Mouse (Mus musculus): ENCODE results near the gene Sdcbp2. TPM values are rescaled to one million over a fixed set of nuclear protein-coding genes. Genes with fewer than 3 reads are reported as not detected.

The Sdcbp2 gene
- polyA plus RNA-seq, 1 experiment = 1.7 TPM

- Histone ChIP-seq H3K27ac (replicated peaks; ENCODE audit: low read depth, low read length) (no peak overlapping the region), H3K4me1 (ENCODE audit: control insufficient read depth, insufficient read depth, insufficient read length, low read length) (peaks cover 17% of the 10 kb centered on the region), H3K4me3 (ENCODE audit: insufficient read depth, low read depth, low read length) (no peak overlapping the region)
These were observed 25.9 kb upstream of the Sdcbp2 start for GRCm38 (mm10) chr2:151546571-151546970.

DNA sequence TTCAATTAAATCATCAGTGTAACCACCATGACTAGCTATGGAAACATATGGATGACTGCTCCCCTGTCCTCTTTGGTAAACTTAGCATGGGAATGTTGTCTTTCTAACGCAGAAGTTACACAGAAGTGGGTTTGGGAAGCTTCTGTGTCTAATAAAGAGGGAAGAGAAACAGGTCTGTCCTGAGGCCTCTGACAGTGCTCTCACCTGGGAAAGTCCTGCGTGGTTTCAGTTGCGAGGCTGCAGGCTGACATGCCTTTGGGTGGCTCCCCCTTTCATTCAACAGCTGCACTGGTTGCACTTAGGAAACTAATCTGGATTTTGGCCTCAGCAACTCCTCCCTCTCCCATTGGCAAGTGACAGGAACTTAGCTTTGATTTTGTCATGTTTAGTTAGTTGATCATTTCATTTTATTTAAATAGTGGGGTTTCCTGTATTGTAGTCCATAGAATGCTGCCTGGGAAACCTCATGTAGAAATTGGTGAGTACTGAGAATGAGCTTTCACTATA lies 22.8 kb upstream of the Sdcbp2 start:
- Histone ChIP-seq H3K4me1 (ENCODE audit: control insufficient read depth, insufficient read depth, insufficient read length, low read length) (peaks cover 14% of the 10 kb centered on the region), H3K27ac (replicated peaks; ENCODE audit: low read depth, low read length) (no peak overlapping the region)

DNA sequence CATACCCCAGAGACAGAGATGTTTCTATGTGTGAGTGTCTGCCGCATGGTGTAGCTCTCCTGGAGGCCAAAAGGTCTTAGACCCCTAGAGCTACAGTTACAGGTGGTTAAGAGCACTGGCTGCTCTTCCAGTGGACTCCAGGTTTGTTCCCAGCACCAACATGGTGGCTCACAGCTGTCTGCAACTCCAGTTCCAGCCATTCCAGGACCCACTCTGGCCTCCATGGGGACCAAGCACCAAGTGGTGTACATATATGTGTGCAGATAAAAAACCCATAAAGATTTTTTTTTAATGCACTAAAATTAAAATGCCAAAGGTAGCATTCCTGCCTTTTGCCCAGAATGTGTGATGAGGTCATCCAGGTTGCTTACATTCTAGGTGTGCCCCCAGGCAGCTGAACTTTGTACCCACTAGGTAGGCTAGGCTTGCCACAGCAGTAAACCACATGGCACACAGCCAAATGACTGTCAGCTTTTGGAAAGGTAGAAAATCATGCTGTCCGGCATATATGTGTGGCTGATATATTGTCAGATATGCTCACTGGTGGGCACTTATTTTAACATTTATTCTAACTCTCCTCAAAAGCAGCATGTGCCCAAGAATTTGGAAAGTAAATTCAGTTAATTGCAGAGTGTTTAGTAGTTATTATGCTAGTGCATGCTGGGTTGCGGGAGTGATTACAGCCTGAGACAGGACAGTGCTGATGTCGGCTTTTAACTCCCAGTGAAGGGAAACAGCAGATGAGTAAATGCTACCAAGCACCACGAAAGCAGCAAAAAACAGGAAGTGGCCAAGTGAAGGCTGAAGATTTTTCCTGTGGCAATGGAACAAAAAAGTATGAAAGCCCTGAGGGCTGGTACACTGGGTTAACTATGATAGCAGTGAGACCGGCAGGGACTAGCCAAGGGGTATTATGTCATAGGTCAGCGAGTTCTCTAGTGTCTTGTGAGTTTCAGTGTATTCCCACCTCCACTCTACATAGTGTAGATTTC lies 9.2 kb upstream of the Sdcbp2 start:
- peaks cover 10% of the 10 kb centered on the region; the same call in 1 of the 2 replicates for H3K4me1 ChIP-seq (ENCODE audit: control insufficient read depth, insufficient read depth, insufficient read length, low read length)
- H3K4me3 ChIP-seq (ENCODE audit: insufficient read depth, low read depth, low read length) = no peak overlapping the region
- peak overlapping the region; percentile 34; the same call in 1 of the 2 replicates for H3K27ac ChIP-seq (replicated peaks; ENCODE audit: low read depth, low read length)

More for the DNA sequence above, 22.8 kb upstream of the Sdcbp2 start:
- H3K4me3 ChIP-seq (ENCODE audit: insufficient read depth, low read depth, low read length) = no peak overlapping the region

- H3K4me3 ChIP-seq (ENCODE audit: insufficient read depth, low read depth, low read length) = no peak overlapping the region
- peaks cover 10% of the 10 kb centered on the region; the same call in 1 of the 2 replicates for H3K4me1 ChIP-seq (ENCODE audit: control insufficient read depth, insufficient read depth, insufficient read length, low read length)
- H3K27ac ChIP-seq (replicated peaks; ENCODE audit: low read depth, low read length) = no peak overlapping the region
These were observed 8.4 kb upstream of the Sdcbp2 start for GRCm38 (mm10) chr2:151564006-151564405.

DNA sequence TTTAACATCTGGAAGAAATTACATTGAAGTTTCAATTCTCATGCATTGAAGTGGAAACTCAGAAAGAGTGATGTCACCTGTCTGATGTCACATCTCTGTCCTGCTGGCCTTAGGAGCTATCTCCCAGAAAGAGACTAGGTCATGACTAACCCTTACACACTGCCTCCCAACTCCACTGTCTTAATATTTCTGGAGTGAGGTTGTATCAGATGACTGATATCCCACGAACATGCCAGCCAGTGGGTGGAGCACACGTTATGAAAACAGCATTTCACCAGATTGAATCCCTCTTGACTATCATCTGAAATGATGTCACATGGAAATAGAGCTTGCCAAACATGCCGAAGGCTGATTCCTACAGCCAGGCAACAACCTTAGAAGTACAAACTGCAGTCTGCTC lies 7.4 kb upstream of the Sdcbp2 start:
- H3K4me1 ChIP-seq (ENCODE audit: control insufficient read depth, insufficient read depth, insufficient read length, low read length) = peaks cover 10% of the 10 kb centered on the region; the same call in 1 of the 2 replicates
- no peak overlapping the region for H3K4me3 ChIP-seq (ENCODE audit: insufficient read depth, low read depth, low read length)
- 0 out of 2 replicates have a peak overlapping the region, but pooled peaks have one; percentile 14 for H3K27ac ChIP-seq (replicated peaks; ENCODE audit: low read depth, low read length)

- H3K4me1 ChIP-seq (ENCODE audit: control insufficient read depth, insufficient read depth, insufficient read length, low read length) = peaks cover 10% of the 10 kb centered on the region; the same call in 1 of the 2 replicates
- H3K27ac ChIP-seq (replicated peaks; ENCODE audit: low read depth, low read length) = no peak overlapping the region
- H3K4me3 ChIP-seq (ENCODE audit: insufficient read depth, low read depth, low read length) = no peak overlapping the region
These were observed 5.6 kb upstream of the Sdcbp2 start for GRCm38 (mm10) chr2:151566856-151567255.

- Histone ChIP-seq H3K27ac (replicated peaks; ENCODE audit: low read depth, low read length) (no peak overlapping the region), H3K4me3 (ENCODE audit: insufficient read depth, low read depth, low read length) (no peak overlapping the region), H3K4me1 (ENCODE audit: control insufficient read depth, insufficient read depth, insufficient read length, low read length) (0 out of 2 replicates have a peak, but pooled peaks cover 3% of the 10 kb centered on the region)
These were observed 3.0 kb upstream of the Sdcbp2 start for GRCm38 (mm10) chr2:151569452-151569851.

DNA sequence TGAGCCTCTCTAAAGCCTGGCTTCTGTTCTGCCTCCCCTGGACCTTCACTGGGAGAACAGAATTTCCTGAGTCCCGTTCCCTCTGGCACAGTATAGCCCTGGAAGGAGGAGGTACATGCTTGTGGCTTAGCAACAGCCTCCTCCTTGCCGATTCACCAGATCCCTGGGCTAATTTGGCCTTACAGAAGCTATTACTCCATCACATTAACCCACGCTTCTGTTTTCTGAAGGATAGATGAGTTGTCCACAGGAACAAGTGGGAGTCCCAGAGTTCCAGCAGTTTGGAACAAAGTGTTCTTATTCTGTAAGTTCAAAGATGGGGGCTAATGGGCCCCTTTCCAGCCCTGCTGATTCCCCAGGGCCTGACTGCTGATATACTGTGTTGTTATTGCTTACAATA lies 1.2 kb downstream of the Sdcbp2 start:
- H3K4me1 ChIP-seq (ENCODE audit: control insufficient read depth, insufficient read depth, insufficient read length, low read length) = no peaks in the 10 kb centered on the region
- no peak overlapping the region for H3K27ac ChIP-seq (replicated peaks; ENCODE audit: low read depth, low read length)
- H3K4me3 ChIP-seq (ENCODE audit: insufficient read depth, low read depth, low read length) = no peak overlapping the region

DNA sequence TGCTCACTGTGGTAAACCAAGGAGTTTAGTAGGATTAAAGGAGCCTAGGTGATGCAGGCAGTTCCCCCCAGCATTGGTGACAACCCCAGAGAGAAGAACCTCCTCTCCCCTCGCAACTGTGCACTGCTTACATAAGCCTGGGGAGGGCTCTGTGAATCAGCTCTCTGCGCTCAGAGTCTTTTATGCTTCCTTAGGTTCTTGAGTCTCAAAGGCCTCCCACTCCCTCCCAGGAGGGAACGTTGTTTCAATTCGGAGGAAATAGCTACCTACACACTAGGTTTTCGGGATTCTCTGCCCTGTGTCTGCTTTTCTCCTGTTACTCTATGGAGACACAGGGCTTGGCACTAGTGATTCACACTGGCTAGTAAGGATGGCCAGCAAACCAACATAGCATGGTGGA lies 2.2 kb downstream of the Sdcbp2 start:
- Histone ChIP-seq H3K27ac (replicated peaks; ENCODE audit: low read depth, low read length) (no peak overlapping the region), H3K4me1 (ENCODE audit: control insufficient read depth, insufficient read depth, insufficient read length, low read length) (no peaks in the 10 kb centered on the region), H3K4me3 (ENCODE audit: insufficient read depth, low read depth, low read length) (no peak overlapping the region)

- no peak overlapping the region; the same call in 1 of the 2 replicates for H3K27ac ChIP-seq (replicated peaks; ENCODE audit: low read depth, low read length)
- H3K4me1 ChIP-seq (ENCODE audit: control insufficient read depth, insufficient read depth, insufficient read length, low read length) = no peaks in the 10 kb centered on the region
- H3K4me3 ChIP-seq (ENCODE audit: insufficient read depth, low read depth, low read length) = peak overlapping the region; percentile 70
These were observed 2.8 kb downstream of the Sdcbp2 start for GRCm38 (mm10) chr2:151575119-151575698.

DNA sequence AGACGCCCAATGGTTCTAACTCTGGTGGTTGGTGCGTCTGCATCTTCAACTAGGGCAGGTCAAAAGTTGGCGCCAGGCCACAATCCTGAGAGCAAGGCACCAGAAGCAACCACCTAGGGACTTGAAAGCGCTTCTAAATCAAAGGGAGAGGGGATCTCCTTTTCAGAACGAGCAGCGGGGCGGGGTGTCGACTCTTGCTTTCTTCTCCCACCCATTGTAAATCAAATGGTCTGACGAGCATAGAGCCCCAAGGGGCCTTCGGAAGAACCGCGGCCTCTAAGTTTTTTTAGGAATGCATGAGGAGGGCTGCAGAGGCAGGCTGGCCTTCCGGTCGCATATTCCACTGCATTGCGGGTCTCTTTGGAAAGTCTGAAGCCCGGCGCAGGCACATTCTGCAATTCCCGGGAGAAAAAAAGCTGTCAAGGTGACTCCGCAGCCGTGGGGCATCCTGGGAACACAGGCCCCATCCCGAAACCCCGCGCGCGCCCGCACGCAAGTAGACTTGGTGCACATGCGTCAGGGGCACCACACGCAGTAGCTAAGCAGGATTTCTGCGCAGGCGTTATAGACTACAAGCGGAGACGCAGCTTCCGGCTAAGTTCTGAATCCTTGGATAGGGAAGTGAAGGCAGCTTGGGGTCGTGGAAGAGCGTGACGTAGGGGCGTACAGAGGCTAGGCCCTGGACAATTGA lies 3.4 kb downstream of the Sdcbp2 start:
- no peaks in the 10 kb centered on the region for H3K4me1 ChIP-seq (ENCODE audit: control insufficient read depth, insufficient read depth, insufficient read length, low read length)
- peak overlapping the region; percentile 70 for H3K4me3 ChIP-seq (ENCODE audit: insufficient read depth, low read depth, low read length)
- H3K27ac ChIP-seq (replicated peaks; ENCODE audit: low read depth, low read length) = peak overlapping the region; percentile 59

GRCm38 (mm10) chr2:151579183-151579582 lies 6.8 kb downstream of the Sdcbp2 start:
- Histone ChIP-seq H3K4me3 (ENCODE audit: insufficient read depth, low read depth, low read length) (no peak overlapping the region), H3K4me1 (ENCODE audit: control insufficient read depth, insufficient read depth, insufficient read length, low read length) (no peaks in the 10 kb centered on the region)

GRCm38 (mm10) chr2:151580945-151581344 lies 8.5 kb downstream of the Sdcbp2 start:
- H3K4me1 ChIP-seq (ENCODE audit: control insufficient read depth, insufficient read depth, insufficient read length, low read length) = no peaks in the 10 kb centered on the region
- no peak overlapping the region for H3K27ac ChIP-seq (replicated peaks; ENCODE audit: low read depth, low read length)
- no peak overlapping the region for H3K4me3 ChIP-seq (ENCODE audit: insufficient read depth, low read depth, low read length)

More at GRCm38 (mm10) chr2:151579183-151579582, 6.8 kb downstream of the Sdcbp2 start:
- H3K27ac ChIP-seq (replicated peaks; ENCODE audit: low read depth, low read length) = no peak overlapping the region

DNA sequence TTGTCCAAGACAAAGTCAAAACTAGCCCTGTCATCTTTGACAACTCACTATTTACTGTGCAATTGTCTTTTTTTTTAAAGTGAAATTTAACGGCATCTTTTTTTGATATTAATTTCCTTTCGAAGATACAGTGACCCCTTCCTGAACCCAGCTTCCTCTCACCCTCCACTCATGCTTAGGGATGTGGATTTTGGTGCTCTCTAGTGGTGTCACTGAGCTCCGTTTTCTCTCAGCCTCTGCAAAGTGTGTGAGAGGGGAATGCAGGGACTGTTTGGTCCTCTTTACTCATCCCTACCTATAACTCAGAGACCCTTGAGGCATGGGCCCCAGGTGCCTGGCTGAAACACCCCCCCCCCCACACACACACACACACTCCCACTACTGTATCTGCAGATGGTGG lies 13.5 kb downstream of the Sdcbp2 start:
- Histone ChIP-seq H3K27ac (replicated peaks; ENCODE audit: low read depth, low read length) (no peak overlapping the region), H3K4me1 (ENCODE audit: control insufficient read depth, insufficient read depth, insufficient read length, low read length) (no peaks in the 10 kb centered on the region), H3K4me3 (ENCODE audit: insufficient read depth, low read depth, low read length) (no peak overlapping the region)

GRCm38 (mm10) chr2:151586807-151587206 lies 14.4 kb downstream of the Sdcbp2 start:
- no peak overlapping the region for H3K4me3 ChIP-seq (ENCODE audit: insufficient read depth, low read depth, low read length)
- H3K27ac ChIP-seq (replicated peaks; ENCODE audit: low read depth, low read length) = no peak overlapping the region
- no peaks in the 10 kb centered on the region for H3K4me1 ChIP-seq (ENCODE audit: control insufficient read depth, insufficient read depth, insufficient read length, low read length)

Measured in brown adipose tissue, adult 24 weeks (tissue).